Mouse (Mus musculus): Measurements from ENCODE around the gene Setd5.

The Setd5 gene

DNA sequence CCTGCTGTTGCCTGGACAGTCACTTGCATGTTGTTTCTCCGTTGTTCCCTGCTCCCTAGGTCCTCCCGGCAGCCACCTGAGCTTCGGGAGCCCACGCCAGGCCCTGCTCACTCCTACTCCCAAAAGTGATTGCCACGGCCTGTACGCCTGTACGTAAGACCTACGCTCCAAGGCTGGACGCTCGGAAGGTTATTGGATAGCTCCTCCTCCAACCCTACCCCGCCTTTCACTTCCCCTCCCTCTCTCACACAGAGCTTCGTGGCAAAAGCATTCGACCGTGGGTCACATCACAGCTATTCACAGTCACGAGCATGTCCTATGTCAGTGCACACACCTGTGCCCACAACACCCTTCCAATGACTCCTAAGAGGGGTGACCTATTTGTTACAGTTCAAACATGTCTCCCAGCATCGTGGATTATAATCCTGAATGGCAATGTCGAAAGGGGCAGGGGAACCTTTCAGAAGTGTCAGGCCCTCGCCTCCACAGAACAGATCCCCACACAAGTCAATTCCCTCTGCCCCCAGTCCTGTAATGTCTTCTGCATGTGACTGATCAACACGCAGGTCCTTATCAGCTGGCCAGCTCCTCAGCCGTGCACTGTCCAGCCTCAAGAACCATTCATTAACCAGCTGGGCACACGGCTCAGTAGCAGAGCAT is 107.8 kb downstream of the Setd5 start:
- no peak for DNase-seq (ENCODE audit: extremely low spot score)

DNA sequence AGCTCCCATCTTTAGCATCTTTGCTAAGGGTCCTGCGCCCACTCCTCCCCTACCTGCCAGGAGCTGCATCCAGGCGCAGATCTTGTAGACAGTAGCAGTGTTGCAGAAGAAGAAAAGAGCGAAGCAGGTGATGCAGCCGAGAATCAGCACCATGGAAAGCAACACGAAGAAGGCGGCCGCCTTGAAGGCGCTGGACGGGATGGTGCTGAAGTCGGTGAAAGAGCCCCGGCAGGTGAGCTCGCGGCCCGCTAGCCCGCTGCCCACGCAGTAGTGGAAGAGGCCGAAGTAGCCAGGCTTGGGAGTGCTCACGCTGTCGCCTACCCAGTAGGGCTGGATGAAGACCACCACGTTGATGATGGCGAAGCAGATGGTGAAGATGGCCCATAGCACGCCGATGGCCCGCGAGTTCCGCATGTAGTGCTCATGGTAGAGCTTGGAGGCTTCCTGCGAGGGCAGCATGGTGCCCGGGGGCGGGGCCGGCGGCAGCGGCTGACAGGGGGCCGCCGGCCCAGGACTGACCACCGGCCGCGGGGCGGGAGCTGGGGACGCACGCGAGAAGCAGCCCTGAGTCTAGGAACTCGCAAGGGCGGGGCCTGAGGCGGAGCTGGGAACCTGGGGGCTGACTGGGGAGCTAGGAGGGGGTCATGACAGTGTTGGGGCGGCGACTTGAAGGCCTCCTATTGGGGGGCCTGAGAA is 116.7 kb downstream of the Setd5 start:
- peak; percentile 60 for DNase-seq (ENCODE audit: extremely low spot score)

DNA sequence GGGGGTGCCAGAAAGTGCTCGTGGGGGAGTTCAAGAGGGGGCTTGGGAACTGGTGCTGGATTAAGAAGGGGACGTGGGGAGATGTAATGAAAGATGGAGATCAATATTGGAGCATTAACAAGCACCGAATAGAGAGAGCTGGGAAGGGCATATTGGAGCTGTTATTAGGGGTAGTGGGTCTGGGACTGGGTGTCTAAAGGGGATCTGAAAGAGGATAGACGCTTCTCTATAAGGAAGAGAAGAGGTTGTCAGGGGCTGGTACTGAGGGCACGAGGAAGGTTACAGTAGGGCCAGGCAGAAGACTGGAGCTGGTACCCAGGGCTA is 117.3 kb downstream of the Setd5 start:
- DNase-seq (ENCODE audit: extremely low spot score), result no peak

DNA sequence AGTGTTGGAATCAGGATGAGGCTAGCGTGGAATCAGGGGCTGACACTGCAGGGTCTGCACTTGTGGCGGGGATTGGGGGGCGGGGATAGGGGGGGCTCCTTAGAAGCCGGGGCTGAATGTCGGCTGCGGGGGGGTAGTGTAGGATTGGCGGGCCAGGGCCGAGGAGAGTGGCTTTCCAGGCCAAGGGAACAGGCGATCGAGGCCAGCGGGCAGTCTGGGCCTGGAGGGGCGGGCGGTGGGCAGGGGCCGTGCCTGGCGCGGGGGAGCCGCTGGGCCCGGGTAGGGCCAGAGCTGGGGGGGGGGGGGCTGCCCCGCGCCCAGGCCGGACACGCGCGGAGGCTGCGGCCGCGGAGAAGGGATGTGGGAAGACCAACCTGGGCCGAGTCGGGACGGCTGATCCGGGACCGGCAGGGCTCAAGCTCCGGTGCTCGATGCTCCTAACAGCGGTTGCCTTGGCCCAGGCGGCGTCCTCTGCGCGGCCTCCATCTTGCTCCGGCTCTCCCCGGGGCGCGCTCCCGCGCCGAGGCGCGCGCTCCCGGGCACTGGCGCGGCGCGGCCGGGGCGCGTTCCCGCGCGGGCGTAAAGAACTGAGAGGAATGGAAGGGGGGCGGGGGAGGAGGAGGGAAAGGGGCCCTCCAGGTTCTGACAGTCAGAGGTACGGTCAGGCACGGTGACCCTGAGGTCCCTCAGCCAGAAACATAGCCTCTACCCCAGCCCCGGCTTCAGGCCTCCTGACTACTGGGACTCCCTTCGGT is 117.9 kb downstream of the Setd5 start, which contains the start of gene Lhfpl4:
Lhfpl4 (minus strand) TSS at position 544 of the 755 bp plus-strand sequence.
- DNase-seq (ENCODE audit: extremely low spot score), result peak; percentile 49

DNA sequence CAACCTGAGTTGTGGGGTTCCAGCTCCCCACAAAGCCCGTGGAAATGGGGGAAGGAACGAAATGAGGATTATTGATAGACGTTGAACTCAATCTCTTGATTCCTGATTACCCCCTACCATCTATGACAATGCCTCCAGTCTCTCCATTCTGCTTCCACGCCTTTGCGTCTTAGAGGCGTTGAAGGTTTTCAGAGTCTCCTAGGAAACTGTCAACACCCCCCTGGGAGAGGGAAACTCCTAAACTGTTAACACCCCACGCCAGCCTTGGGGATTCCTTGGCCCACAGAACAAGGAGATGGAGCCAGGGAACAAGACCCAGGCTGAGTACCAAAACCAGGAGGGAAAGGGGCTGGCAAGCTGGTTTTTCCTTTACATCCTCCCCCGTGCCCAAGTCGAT is 118.4 kb downstream of the Setd5 start:
- peak; percentile 9 for DNase-seq (ENCODE audit: extremely low spot score)
